ENCODE assay signal across 13 mouse cellular contexts in the genomic region with DNA sequence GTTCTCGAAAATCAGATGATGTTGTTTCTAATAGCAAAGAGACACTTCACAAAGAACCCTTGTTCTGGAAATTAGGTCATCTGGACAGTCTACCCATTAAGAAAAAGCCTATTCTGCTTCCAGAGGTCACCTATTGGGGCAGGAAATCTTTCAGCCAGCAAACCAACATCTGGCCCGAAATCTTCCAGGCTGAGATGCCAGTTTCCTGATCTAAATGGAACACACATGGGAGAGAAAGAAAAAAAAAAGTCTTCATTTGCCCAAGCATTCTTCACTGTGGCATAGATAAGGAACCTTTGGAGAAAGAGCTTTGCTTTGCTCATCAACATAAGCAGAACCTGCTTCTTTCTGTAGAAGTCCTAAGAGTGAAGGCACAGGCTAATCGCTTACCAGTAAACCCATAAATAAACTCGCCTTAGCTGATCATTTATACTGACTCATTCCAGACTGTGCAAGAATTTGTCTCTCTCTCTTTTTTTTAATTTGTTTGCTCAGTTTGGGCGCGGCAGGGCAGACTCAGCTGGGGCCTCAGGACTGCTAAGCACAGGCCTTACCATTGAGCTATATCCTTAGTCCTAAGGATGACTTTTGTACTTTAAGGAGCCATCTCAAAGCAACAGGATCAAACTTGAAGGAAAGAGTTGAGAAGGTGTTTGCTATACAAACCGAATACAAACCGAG. TPM values are rescaled to one million over a fixed set of nuclear protein-coding genes. Genes with fewer than 3 reads are reported as not detected.
A peak's percentile ranks its signal among the peaks of the same experiment; 100 is the strongest.
DNase-seq lines count a peak whose midpoint lies in the region; ATAC-seq and TF ChIP-seq lines count a peak whose summit lies in the region.
"Had no signal": no experiment of that assay in that cellular context is flagged by ENCODE, and none has a peak within 500 bp of the region (broad histone marks: within the 10 kb centered on the region; RNA-seq: fewer than 3 reads in every experiment).

No protein-coding gene starts in this region.

- H3K4me2 ChIP-seq in intestine, postnatal 0 days (replicated peaks; ENCODE audit: low read depth), result no peak overlapping the region
- H3K4me2 ChIP-seq: forebrain, embryonic 12.5 days; midbrain, embryonic 12.5 days; neural tube, embryonic 12.5 days had no signal

- peak; percentile 85 for ATAC-seq in intestine, postnatal 0 days

- no peaks in the 10 kb centered on the region for H3K27me3 ChIP-seq in intestine, postnatal 0 days (replicated peaks; ENCODE audit: control insufficient read depth, insufficient read depth, low read length)
- H3K27me3 ChIP-seq: forebrain, embryonic 12.5 days; midbrain, embryonic 12.5 days; neural tube, embryonic 12.5 days had no signal

- H3K9me3 ChIP-seq in intestine, postnatal 0 days (ENCODE audit: control insufficient read depth), result no peaks in the 10 kb centered on the region
- H3K9me3 ChIP-seq: forebrain, embryonic 12.5 days; midbrain, embryonic 12.5 days; neural tube, embryonic 12.5 days had no signal

- H3K4me3 ChIP-seq in intestine, postnatal 0 days (ENCODE audit: low read depth, low read length), result no peak overlapping the region
- H3K4me3 ChIP-seq: forebrain, embryonic 12.5 days; midbrain, embryonic 12.5 days; neural tube, embryonic 12.5 days had no signal

- no peak for TF ChIP-seq CTCF in intestine, postnatal 0 days (IDR thresholded peaks at IDR 0.05; ENCODE audit: low read depth)

- H3K4me1 ChIP-seq in intestine, postnatal 0 days (replicated peaks; ENCODE audit: control insufficient read depth, insufficient read depth, low read length), result no peaks in the 10 kb centered on the region
- H3K4me1 ChIP-seq: midbrain, embryonic 12.5 days; neural tube, embryonic 12.5 days had no signal

- H3K9ac ChIP-seq in intestine, postnatal 0 days (ENCODE audit: low read depth, low read length), result no peak overlapping the region
- H3K9ac ChIP-seq: forebrain, embryonic 12.5 days; midbrain, embryonic 12.5 days; neural tube, embryonic 12.5 days had no signal

- 37% methylated on average over 8 of the region's 8 CpGs for WGBS in intestine, postnatal 0 days

- no peak overlapping the region for H3K27ac ChIP-seq in intestine, postnatal 0 days (ENCODE audit: low read depth, low read length)
- H3K27ac ChIP-seq: forebrain, embryonic 12.5 days; midbrain, embryonic 12.5 days; neural tube, embryonic 12.5 days had no signal

- DNase-seq in embryo, embryonic 10 days (ENCODE audit: low spot score), result peak; percentile 42
- DNase-seq in embryo, embryonic 9.5 days (ENCODE audit: extremely low spot score), result no peak
- DNase-seq in retina, postnatal 1 day, result peak; percentile 88
- DNase-seq in retina, embryonic 14.5 days (ENCODE audit: low spot score), result no peak
- DNase-seq in right cerebral cortex, adult 2 months (ENCODE audit: low spot score in 2 of 2), result no peak
- no peak for DNase-seq in heart, adult 9 months (ENCODE audit: low spot score in 2 of 2)
- no peak for DNase-seq in layer of hippocampus, postnatal 25 days (ENCODE audit: extremely low spot score in 1 of 2, low spot score in 1 of 2)
- DNase-seq: cerebellum, postnatal 10 days; gastrocnemius, postnatal 36 days had no signal

- no peaks in the 10 kb centered on the region for H3K36me3 ChIP-seq in intestine, postnatal 0 days (ENCODE audit: control insufficient read depth, insufficient read depth)
- H3K36me3 ChIP-seq: forebrain, embryonic 12.5 days; midbrain, embryonic 12.5 days; neural tube, embryonic 12.5 days had no signal

RNA-seq across cellular contexts. Expression of a gene that starts 13.1 kb away (rescaled TPM):
- polyA plus RNA-seq in intestine, postnatal 0 days (2015; fragmentation: Nextera tagmentation; extraction: Ambion mirVana), result 2.8 and 5.1 TPM in 2 replicates
- total RNA-seq in layer of hippocampus, postnatal 25 days (2021), result 10 to 100 TPM; 76.8 to 79.4 TPM

Comparison
In these comparisons a context has a peak if more than half of its experiments do, and no peak if none do; other contexts are left out.
1. DNase-seq: peak in embryo, embryonic 10 days (single experiment) and retina, postnatal 1 day (single experiment); none in embryo, embryonic 9.5 days (single experiment), retina, embryonic 14.5 days (single experiment), right cerebral cortex, adult 2 months (0 of 2), heart, adult 9 months (0 of 2) and layer of hippocampus, postnatal 25 days (0 of 2).